Mouse (Mus musculus) testis, postnatal 10 days (tissue): ENCODE measurements around the gene Pxdc1.

Experiments used
- DNase-seq: peaks from one replicate; pipeline ENCODE4 v3.0.0; 2021; ENCODE audit warnings: low spot score

The Pxdc1 gene

GRCm38 (mm10) chr13:34596797-34597196 is 56.5 kb downstream of the Pxdc1 start:
- no peak for DNase-seq
